Mouse (Mus musculus): ENCODE measurements at regions not wholly inside any gene's neighbourhood (a gene's known extent, or its start where the extent isn't known, plus 50 kb on each side); places are given as distances from the start of the nearest gene placed in this dataset.

DNA sequence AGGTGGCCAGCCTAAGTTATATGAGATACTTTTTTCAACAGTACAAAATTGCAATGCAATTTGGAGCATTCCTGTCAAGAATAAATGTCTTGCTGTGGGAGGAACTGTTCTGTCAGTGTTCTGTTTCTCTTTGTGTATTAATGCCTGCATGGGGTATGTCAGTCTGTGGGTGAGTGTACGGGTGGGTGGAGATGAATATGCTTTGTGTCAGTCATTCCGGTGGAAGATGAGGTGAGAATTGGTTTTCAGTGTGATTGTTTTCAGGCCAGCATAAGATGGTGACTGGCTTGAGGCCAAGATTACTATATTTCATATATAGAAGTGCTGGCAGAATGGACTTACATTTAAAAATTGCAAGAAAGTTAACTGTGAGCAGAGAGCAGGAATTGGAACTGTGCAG is 184.0 kb downstream of the Frk start:
- no peak for DNase-seq (ENCODE audit: low read depth)

DNA sequence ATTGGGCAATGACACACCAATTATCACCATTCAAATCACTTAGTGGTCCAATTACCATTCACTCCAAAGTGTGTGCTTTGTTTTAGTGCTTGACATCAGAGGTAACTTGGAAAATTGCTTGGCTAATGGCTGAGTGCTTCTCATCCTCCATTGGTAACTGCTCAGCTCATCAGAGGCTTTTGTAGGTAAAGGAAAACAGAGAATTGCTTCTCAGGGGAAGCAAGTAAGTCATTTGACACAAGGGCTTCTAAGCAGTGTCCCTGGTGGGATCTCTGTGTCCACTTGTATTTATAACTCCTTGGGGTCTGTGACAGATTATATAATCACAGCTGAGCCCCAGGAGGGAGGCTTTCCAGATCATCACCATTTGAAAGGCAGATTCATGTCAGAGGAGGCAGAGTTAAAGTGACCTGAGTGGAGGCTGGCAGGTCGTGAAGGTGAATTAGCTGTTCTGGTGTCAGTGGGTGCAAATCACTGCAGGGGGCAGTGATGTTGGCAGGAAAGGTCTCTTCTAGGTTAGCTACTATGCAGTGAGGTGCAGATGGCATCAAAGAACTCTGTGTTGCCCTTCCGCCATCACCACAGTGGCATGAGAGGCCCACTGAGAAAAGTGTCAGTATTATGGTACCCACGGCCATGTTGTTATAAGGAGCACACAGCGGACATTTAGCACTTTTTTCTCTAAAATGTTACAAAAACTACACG is 184.7 kb downstream of the Frk start:
- no peak for DNase-seq (ENCODE audit: low read depth)

DNA sequence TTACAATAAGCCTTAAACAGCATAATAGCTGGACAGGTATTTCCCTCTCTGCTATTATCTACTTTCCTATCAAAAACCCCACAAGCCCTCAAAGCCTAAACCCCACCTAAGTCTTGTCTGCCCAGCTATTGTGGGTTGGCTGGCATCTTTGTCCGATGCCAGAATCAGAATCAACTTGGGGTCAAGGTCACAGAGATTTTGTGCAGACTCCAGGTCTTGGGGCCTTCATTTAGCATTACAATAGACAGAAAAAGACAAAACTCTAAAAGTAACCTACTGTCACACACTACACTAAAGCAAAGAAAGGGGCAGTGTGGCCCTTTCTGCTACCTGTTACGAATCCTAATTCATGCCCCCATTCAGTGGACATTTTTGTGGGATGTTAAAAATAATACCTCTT is 188.6 kb downstream of the Frk start:
- DNase-seq (ENCODE audit: low read depth), result no peak

DNA sequence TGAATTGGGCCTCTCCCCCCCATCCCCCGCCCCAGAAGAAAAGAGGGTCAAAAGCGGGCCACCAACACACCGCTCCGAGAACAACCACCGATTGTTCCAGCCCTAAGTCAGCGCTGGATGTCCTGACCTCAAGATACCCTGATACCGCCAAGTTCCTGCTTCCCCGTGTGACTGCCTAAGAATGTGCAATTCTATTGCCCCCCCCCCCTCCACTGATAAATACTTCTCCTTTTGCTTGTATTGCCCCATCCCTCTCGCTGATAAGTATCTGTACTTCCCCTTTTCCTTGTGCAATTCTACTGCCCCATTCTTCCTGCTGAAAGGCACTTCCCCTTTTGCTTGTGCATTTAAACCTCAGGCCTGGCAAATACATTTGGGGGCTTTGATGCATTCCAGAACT is 216.2 kb downstream of the Frk start:
- DNase-seq (ENCODE audit: low read depth), result peak; percentile 42

DNA sequence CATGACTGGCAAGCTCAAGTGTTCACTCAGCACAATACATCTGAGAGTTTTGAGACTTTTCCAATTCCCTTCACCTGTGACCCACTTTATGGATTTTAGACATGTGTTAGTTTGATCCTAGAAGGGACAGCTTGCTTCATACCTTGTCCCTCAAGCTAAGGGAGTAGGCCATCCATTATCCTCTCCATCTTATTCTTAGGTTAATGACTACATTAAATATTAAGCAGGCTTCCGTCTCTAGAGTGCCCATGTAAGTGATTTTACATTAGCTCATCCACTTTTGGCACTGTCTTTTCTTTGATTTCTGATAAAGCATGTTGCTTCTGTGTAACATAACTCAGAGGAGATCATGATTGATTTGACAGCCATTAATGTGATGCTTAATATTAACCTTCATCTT is 218.8 kb downstream of the Frk start:
- DNase-seq (ENCODE audit: low read depth), result no peak

DNA sequence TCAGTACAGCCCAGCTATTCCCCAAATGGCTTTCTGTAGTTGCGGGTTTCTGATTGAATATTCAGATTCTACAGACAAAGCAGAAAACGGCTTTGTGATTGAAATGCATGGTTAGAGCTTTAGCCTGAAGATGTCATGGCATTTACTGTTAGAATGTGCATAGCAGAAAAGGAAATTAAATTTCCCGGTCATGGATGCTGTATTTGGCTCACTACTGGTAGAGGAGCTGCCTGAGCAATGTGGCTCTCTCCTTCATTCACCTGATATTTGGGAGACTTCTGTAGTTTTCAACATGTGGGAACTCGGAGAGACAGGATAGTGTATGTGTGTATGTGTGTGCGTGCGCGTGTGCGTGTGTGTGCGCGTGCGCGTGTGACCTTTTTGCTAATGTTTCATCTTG is 222.2 kb downstream of the Frk start:
- DNase-seq (ENCODE audit: low read depth), result no peak

DNA sequence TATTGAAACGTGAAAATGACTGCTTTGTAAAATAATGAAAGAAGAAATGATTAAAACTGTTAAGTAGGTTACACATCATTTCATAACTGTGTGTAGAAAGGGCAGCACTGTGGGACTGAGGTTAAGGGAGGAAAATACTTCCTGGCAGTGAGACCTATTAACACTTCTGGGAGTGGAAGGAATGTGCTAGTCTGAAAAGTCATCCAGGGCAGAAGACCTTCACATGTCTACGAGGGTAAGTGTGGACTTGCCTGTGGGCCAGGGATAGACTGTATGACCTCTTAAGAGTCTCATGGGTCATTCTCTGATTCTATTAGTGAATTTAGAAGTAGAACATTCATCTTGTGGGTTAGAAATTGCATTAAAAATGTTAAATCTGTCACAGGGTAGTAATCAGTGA is 248.1 kb downstream of the Frk start:
- no peak for DNase-seq (ENCODE audit: low read depth)

DNA sequence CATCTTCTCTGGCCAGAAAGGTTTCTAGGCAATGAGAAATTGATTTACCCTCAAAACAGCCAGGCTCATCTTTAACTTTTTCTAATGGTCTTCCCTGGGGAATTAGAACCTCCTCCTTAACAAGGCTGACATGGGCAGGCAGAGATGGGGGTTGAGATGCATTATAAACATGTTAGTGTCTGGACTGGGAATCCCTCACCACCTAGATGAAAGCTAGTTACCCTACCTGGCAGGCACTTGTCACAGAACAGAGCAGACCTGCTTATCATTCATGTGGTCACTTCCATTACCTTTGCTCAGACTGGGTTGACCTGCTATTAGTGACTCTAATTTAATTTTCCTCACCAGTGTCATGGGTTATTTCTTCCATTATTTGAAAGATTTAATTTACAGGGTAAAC is 279.2 kb downstream of the Frk start:
- DNase-seq (ENCODE audit: low read depth), result no peak

DNA sequence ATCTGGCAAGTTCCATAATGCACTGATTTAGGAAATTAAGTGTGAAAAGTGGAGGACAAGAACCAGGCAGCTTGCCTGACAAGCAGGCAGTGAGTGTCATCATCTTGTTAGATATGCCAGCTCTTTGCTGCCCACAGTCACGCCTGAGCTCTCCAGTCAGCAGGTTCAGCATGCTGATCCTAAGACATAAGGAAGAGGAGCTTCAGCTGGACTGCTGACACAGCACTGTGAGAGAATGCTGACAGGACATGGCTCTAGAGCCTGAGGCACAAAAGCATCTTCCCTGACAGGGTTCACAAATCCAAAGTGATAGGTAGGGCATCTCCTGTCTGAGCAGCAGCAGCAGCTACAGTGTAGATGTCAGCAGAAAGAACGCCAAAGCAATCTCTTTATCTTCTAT is 308.9 kb downstream of the Frk start:
- no peak for DNase-seq (ENCODE audit: low read depth)

DNA sequence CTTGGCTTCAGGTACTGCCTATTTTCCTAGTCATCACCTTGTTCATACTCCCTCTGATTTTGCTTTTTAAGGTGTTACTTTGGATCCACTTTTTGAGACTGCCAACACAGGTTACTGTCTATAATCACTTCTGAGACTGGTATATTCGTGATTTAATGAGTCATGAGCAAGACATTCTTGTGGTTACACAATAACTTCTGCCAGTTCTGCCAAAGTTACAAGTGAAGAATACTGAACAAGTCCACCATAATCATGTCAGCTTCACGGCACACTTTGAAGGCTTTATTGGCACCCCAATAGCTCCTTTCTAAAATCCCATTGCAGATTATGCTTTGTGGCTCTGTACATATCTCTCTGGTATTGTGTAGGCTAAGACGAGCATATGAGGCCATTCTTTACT is 327.9 kb downstream of the Frk start:
- no peak for DNase-seq (ENCODE audit: low read depth)

DNA sequence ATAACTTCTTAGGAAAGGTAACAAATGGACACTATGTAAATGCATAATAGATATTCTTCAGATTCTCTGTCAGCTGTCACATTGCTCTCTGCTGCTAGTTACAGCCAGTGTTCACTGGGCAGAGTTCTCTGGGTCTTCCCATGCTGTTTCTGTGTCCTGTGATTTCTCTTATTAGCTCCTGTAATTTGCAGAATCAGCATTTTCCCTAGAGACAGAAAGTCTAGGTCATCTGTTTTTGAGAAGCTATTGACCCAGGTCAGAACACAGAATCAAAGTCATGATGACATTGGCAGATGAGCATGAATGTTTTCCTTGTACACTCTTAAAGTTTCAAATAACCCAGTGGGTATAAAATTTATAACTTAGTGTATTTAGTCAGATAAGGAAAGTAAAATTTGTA is 340.9 kb downstream of the Frk start:
- no peak for DNase-seq (ENCODE audit: low read depth)

DNA sequence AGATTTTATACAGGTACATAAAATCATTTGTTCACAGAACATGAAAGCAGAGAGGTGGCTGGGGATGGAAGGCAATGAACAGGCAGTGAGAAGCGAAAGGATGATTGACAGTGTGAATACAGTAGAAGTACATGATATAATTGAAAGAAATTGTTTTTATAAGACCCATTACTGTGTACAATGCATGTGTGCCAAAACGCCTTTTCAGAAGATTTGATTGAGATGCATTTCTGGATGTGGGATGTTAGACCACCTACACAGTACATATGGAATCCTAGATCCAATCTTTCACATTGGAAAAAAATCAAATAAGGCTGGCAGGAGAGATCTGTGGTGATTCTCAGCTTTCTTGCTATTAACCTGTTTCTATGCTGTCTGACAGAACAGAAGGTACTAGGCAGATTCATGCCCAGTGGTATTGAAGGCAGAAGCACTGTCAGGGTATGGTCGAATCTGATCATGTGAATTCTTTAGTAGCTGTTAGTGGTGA is 358.9 kb downstream of the Frk start:
- DNase-seq (ENCODE audit: low read depth), result no peak

DNA sequence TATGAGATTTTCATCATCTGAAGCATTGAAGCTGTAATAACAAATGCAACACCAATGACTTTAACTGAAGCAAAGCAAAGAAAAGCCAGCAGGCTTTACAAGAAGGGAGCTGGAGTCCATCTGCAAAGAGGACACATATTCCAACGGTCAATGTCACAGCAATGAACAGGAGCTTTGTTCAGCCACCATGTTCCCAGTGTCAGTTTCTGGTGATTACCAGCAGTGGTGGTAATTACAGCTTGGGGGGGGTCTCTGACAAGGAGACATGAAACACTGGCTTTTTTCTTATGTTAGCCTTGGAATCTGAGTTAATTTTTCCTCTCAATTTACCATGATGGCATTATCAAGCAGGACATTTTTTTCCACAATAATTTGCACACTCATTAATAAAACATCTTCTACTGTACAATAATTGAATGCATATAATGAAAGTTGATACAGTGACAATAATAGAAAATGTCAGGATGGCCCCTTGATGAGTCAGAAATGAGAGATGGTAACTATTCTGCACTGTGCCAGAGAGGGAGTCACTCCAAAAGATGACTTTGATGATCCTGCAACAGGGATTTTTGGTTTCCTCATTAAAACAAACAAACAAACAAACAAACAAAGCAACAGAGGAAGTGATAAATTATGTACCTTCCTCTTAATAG is 373.4 kb downstream of the Frk start:
- DNase-seq (ENCODE audit: low read depth), result no peak

DNA sequence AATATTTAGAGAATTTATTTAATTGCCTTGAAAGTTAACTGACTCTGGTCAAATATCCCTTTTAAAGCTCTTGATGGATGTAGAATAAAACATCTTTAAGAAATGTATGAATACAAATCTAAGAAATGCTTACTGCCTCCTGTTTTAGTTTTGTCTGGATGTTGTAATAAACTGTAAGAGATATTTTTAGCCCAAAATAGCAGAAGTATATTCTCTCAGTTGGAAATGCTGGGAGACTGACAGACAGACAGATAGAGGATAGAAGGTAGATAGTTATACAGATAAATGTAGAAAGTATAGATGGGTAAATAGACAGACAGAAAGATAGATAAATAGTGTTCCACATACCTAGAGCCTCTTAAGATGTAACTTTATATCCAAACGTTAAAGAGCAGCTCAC is 379.5 kb downstream of the Frk start:
- DNase-seq (ENCODE audit: low read depth), result peak; percentile 8

DNA sequence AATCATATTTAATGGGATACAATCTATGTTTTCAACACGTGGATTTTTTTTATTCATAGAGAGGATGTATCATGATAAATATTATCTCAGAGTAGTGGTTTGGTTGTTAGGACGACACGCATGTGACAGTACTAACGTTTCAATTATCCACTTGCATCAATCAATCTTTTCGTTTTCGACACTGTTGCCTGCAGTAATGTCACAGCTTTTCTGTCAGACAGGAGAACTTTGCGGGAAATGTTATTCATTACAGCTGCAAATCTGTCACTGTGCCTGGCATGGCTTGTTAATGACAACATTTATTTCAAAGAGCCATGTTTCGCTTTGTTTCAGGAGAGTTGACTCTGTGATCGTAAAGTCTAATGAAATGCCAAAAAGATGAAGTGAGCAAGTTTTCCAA is 388.7 kb downstream of the Frk start:
- DNase-seq (ENCODE audit: low read depth), result no peak

DNA sequence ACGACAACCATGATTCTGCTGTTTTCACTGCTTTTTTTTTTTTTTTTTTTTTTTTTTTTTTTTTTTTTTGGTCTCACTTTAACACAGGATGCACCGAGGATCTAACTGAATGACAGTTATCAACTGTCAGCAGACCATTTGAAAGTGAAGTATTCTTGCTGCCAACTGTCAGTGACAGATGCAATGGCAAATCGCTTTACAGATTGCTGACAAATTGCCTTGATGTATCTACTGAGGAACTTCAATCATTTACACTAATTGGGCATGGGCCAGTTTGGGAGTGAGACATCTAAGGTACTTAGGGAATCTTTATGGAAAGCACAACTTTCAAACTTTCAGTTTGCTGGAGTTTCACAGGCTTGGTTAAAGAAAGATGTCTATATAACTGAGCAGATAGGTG is 395.3 kb downstream of the Frk start:
- DNase-seq (ENCODE audit: low read depth), result no peak

DNA sequence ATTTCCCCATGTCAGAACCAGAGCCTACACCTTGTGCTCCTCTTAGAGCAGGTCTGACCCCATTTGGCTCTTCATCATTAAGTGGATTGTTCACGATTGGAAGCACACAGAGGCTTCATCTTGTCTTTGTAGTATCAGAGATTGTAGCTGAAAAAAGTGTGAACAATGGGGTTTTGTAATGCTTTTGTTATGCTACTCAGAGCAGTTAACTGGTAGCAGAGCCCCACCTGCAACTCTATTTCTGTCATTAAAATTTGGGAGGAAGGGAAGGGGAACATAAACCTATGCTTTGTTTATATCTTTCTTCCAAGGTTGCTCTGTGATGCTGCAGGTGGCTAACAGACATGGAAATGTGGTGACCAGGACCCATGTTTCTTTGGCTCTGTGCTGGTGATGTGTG is 404.4 kb downstream of the Frk start:
- DNase-seq (ENCODE audit: low read depth), result no peak

DNA sequence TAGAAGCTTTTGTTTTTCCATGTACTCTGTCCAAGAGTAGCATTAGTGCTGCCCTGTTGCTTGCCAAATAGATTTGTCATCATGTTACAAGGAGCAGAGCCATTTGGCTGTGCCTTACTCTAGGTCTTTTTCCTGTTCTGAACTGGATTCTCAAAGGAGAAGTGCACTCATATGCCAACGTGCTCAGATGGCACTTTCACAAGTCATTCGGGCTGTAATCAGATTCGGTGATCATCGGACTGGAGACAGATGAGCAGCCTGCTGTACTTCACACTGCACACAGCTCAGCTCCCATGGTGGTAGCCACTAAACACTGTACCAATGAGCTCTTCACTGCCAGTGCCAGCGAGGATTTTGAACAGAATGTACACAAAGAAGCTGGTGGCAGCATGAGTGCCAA is 421.1 kb downstream of the Frk start:
- no peak for DNase-seq (ENCODE audit: low read depth)

DNA sequence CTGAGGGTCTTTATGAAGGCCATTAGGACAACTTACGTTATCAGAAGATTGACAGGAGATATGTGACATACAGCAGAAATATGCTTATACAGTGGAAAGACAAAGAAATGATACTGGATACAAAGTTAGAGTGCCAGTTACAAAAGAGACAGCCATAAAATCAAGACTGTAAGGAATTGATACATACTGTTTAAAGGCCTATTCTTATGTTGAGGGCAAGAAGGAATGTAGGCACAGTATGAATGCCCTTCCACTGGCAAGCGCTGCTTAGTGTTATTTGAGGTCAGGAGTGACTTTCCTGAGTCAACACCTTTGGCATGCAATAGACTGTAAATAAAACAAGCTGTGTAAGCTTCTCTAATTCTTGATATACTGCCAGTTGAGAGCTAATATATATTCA is 421.5 kb downstream of the Frk start:
- DNase-seq (ENCODE audit: low read depth), result no peak

DNA sequence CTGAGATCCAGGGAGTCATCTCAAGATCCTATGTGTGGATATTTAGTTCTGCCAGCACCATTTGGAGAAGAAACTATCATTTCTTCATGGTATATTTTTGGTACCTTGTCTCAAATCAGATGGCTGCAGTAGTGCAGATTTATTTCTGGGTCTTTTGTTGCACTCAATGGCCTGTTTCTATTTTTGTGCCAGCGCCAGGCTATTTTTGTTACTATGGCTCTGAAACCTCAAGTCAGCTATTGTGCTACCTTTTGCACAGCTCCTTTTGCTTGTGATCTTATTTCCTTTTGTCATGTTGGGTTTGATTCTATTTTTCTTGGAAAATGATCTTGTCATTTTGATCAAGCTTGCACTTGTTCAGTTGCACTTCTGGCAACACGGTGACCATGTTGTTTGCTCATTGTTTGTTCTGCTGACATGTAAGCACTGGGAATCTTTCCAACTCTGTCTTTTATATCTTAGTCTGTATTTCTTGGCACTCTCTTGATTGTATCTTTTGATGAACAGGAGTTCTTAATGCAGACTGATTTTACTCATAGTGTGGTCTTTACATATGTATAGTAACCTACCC is 429.0 kb downstream of the Frk start:
- DNase-seq (ENCODE audit: low read depth), result no peak
